Mouse (Mus musculus) cerebellum, adult 2 months (tissue): ENCODE measurements around the gene Agap1. TPM values are rescaled to one million over a fixed set of nuclear protein-coding genes. Genes with fewer than 3 reads are reported as not detected.
A peak's percentile ranks its signal among the peaks of the same experiment; 100 is the strongest.

Experiments
- DNase-seq, 2 experiments: peaks; one replicate each; pipeline ENCODE4 v3.0.0; 2021
- H3K27ac ChIP-seq: fragments of 200-500 bp; 2 replicates; pipeline ENCODE4 v1.5.1; 2012; ENCODE audit warnings: low read length, control low read depth, inconsistent platforms; ENCODE audit not compliant: insufficient read depth
- H3K27me3 ChIP-seq: fragments of 200-500 bp; 2 replicates; pipeline ENCODE4 v1.6.1; 2012; ENCODE audit warnings: inconsistent platforms, mild to moderate bottlenecking, low read length, moderate library complexity; ENCODE audit not compliant: control insufficient read depth, insufficient read depth
- H3K4me1 ChIP-seq: fragments of 200-500 bp; 2 replicates; pipeline ENCODE4 v1.6.1; 2011; ENCODE audit warnings: low read length; ENCODE audit not compliant: control insufficient read depth, insufficient read depth
- H3K4me3 ChIP-seq: fragments of 200-500 bp; replicated peaks from 2 replicates; pipeline ENCODE3; 2011; ENCODE audit warnings: mild to moderate bottlenecking, low read depth, low read length, control low read depth; ENCODE audit not compliant: insufficient read depth
- CTCF ChIP-seq: fragments of 200-500 bp; IDR thresholded peaks from 2 replicates; pipeline ENCODE4 v1.5.1; 2011; ENCODE audit warnings: low read depth, mild to moderate bottlenecking, control low read depth, low read length, moderate library complexity, borderline replicate concordance; ENCODE audit not compliant: insufficient read depth
- POLR2A ChIP-seq: fragments of 200-500 bp; IDR thresholded peaks from 2 replicates; pipeline ENCODE4 v1.6.1; 2011; ENCODE audit warnings: low read length, control low read depth, borderline replicate concordance; ENCODE audit not compliant: insufficient read depth
- WGBS: fragments of 180-500 bp; shearing (Covaris S2); methylation state at CpG from one replicate; pipeline ENCODE4 v1.1.7; 2018; 5-methylcytosine and 5-hydroxymethylcytosine counted together
- polyA plus RNA-seq: library from polyadenylated mRNA; depleted of rRNA; stranded (reverse); fragments of >200 nt; gene quantifications from 2 replicates; pipeline ENCODE4 v1.2.3, GENCODE M21; 2012

The Agap1 gene
- polyA plus RNA-seq, 1 experiment: 82.9 TPM

DNA sequence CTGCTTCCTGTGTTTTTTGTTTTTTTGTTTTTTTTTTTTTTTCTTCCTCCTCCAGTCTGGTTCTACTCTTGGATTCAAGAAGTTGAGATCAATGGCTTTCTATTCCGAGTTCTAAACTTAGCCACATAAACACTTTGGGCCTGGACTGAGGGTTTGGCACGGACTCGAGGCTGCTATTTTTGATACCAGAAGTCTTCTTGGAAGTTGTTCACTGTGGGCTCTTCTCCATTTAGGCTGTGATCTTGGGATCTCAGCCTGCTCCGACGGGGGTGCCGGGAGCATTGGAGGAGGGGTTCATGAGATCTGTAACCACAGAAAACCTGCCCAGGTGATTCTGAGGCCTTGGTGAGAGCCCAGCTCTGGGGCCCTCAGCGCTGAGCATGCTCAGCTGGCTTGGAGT is 140.8 kb downstream of the Agap1 start:
- no peaks in the 10 kb centered on the region for H3K27me3 ChIP-seq
- DNase-seq: no peak
- peak overlapping the region; percentile 15; the same call in 1 of the 2 replicates for H3K27ac ChIP-seq
- peaks cover 46% of the 10 kb centered on the region for H3K4me1 ChIP-seq
- TF ChIP-seq POLR2A (no peak), CTCF (no peak)
- no peak overlapping the region for H3K4me3 ChIP-seq
- WGBS: 24% methylated on average over 7 of the region's 7 CpGs

DNA sequence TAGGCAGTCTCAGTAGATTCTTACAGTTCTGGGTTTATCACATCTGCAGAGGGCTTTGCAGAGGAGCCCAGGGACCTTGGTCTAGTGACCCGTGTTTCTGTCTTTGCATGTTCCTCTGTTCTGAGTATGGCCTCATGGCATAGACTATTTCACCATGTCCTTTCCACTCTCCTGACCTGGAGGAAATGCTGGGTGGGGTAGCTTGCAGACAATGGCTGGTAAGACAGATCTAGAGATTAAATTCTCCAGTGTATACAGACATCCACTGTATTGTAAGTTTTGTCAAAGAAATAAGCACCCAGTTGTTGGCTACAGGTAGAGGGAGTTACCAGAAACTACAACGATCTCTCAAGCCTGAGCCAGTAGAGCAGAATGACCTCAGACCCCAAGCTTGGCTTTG is 141.6 kb downstream of the Agap1 start:
- Histone ChIP-seq H3K27ac (no peak overlapping the region), H3K27me3 (no peaks in the 10 kb centered on the region), H3K4me1 (peaks cover 52% of the 10 kb centered on the region), H3K4me3 (no peak overlapping the region)
- TF ChIP-seq POLR2A (no peak), CTCF (no peak)
- 81% methylated on average over 2 of the region's 2 CpGs for WGBS
- no peak for DNase-seq

DNA sequence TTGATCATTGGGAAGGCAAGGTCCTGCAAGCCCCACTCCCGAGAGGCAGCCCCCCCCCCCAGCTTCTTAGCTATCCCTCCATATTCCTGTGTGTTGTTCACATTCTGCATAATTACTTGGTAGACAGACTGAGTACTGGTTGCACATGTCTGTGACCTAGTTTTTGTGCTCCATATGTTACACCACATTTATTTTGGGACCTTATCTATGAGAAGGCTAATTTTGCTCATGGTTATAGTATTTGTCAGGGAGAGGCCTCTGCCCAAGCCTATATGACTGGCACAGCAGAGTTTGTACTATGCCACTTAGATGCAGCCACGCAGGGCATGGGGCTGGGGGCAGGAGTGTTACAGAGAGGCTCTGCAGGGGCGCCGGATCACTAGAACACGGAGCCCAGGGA is 144.3 kb downstream of the Agap1 start:
- peak overlapping the region; percentile 37 for H3K27ac ChIP-seq
- no peak overlapping the region for H3K4me3 ChIP-seq
- peaks cover 72% of the 10 kb centered on the region for H3K4me1 ChIP-seq
- 42% methylated on average over 5 of the region's 5 CpGs for WGBS
- H3K27me3 ChIP-seq: no peaks in the 10 kb centered on the region
- TF ChIP-seq CTCF: no peak
- no peak for TF ChIP-seq POLR2A
- DNase-seq: peak in 1 of 2 experiments; percentile 67

- Histone ChIP-seq H3K4me3 (no peak overlapping the region), H3K4me1 (peaks cover 76% of the 10 kb centered on the region), H3K27me3 (no peaks in the 10 kb centered on the region), H3K27ac (peak overlapping the region; percentile 37)
- DNase-seq: no peak
- 44% methylated on average over 11 of the region's 11 CpGs for WGBS
- TF ChIP-seq POLR2A: no peak
- TF ChIP-seq CTCF: no peak
These were observed 145.6 kb downstream of the Agap1 start for GRCm38 (mm10) chr1:89599983-89600741.

- 63% methylated on average over 7 of the region's 7 CpGs for WGBS
- no peak for TF ChIP-seq POLR2A
- no peak for TF ChIP-seq CTCF
- Histone ChIP-seq H3K27me3 (no peaks in the 10 kb centered on the region), H3K4me3 (no peak overlapping the region), H3K27ac (peak overlapping the region; percentile 7; the same call in 1 of the 2 replicates), H3K4me1 (peaks cover 75% of the 10 kb centered on the region)
- DNase-seq: no peak
These were observed 146.7 kb downstream of the Agap1 start for GRCm38 (mm10) chr1:89601349-89601748.

GRCm38 (mm10) chr1:89602879-89603278 is 148.3 kb downstream of the Agap1 start:
- TF ChIP-seq CTCF (no peak), POLR2A (no peak)
- 45% methylated on average over 7 of the region's 7 CpGs for WGBS
- H3K27ac ChIP-seq: no peak overlapping the region
- H3K27me3 ChIP-seq: no peaks in the 10 kb centered on the region
- peaks cover 76% of the 10 kb centered on the region for H3K4me1 ChIP-seq
- H3K4me3 ChIP-seq: no peak overlapping the region
- no peak for DNase-seq

- H3K27me3 ChIP-seq: no peaks in the 10 kb centered on the region
- WGBS: 34% methylated on average over 5 of the region's 5 CpGs
- H3K27ac ChIP-seq: no peak overlapping the region
These were observed 152.0 kb downstream of the Agap1 start for GRCm38 (mm10) chr1:89606612-89607011.

DNA sequence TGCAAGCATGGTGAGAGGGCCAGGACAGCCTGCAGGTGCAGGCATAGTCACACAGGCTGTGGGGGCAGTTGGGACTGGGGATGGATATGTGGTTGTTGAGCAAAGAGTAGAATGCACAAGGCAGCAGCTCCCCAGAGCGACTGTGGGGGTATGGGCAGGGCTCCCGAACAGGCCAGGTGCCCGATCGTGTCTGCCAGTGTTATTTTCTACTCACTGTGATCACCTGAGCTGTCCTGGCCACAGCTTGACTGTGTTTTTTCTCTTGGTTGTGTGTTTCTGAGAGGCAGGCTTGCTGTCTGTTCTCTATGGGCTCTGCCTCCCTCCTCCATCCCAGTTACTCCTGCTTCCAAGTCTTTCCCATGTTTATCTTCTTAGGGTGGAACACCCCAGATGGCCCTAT is 154.2 kb downstream of the Agap1 start:
- Histone ChIP-seq H3K27me3 (no peaks in the 10 kb centered on the region), H3K4me3 (no peak overlapping the region), H3K4me1 (peaks cover 65% of the 10 kb centered on the region), H3K27ac (peak overlapping the region; percentile 62)
- TF ChIP-seq POLR2A (no peak), CTCF (no peak)
- DNase-seq: peak; percentile 73 to 82
- WGBS: 10% methylated on average over 4 of the region's 4 CpGs

More at GRCm38 (mm10) chr1:89606612-89607011, 152.0 kb downstream of the Agap1 start:
- no peak overlapping the region for H3K4me3 ChIP-seq
- no peak for TF ChIP-seq POLR2A
- TF ChIP-seq CTCF: peak; percentile 89
- peaks cover 66% of the 10 kb centered on the region for H3K4me1 ChIP-seq
- DNase-seq: peak; percentile 79 to 81
